Mouse (Mus musculus) brain, embryonic 14.5 days (tissue): ENCODE data around the gene Slc5a5.

Experiments used
- CTCF ChIP-seq: fragments of 200-500 bp; IDR thresholded peaks from 2 replicates; pipeline ENCODE4 v1.5.1; 2012; ENCODE audit warnings: inconsistent platforms, mild to moderate bottlenecking, moderate library complexity, borderline replicate concordance; ENCODE audit not compliant: insufficient read depth, insufficient read length; ENCODE audit errors: extremely low read depth
- POLR2A ChIP-seq: fragments of 200-500 bp; IDR thresholded peaks from 2 replicates; pipeline ENCODE4 v1.6.1; 2012; ENCODE audit warnings: mild to moderate bottlenecking, inconsistent platforms, borderline replicate concordance; ENCODE audit not compliant: poor library complexity, insufficient read depth, insufficient read length, severe bottlenecking; ENCODE audit errors: extremely low read depth

DNA sequence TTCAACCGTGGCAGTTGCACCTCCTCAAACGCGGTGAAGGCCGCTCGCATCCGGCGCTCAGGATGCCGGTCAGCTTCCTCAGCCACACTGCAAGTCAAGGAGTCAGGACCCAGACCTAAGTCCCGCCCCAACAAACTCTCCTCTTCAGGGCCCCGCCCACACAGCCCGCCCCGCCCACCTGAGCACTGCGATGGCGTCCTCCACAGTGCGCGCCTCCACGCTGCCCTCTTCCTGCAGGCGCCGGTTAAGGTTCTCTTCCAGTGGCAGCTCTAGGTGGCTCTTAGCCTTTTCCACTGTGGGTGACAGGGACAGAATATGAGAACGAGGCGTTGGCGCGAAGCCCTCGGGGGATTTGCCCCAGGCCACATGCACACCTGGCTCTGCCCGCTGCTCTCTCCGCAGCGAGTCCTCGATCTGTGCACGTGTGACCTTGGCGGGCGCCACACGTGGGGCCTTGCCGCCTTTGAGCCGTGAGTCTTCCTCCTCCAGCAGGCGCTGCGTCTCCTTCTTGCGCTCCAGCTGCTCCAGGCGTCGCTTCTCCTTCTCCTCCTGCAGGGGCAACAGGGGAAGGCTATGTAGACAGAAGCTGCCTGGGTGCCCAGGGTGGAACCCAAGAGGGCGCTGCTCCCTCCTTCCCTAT is 23.9 kb downstream of the Slc5a5 start:
- TF ChIP-seq CTCF (no peak), POLR2A (no peak)
